Mouse (Mus musculus) E14TG2a.4 (cell line): ENCODE results near the gene Coa5.

ENCODE experiments used
- CTCF ChIP-seq: conservative IDR thresholded peaks from 2 replicates; pipeline ENCODE4 v1.5.1; 2014; ENCODE audit warnings: low read length
- NANOG ChIP-seq: IDR thresholded peaks from 2 replicates; pipeline ENCODE4 v1.6.1; 2014; ENCODE audit warnings: borderline replicate concordance, low read length, mixed read lengths
- POU5F1 ChIP-seq: IDR thresholded peaks from 2 replicates; pipeline ENCODE4 v1.6.1; 2014; ENCODE audit warnings: low read length, borderline replicate concordance

GRCm38 (mm10) chr1:37478416-37478815 is 48.5 kb upstream of the Coa5 start:
- TF ChIP-seq NANOG = no peak
- no peak for TF ChIP-seq CTCF
- no peak for TF ChIP-seq POU5F1
